In genomic region chr9:119403236-119403641, GRCm38 (mm10) we compare ENCODE assay signal across 9 mouse cellular contexts. TPM values are rescaled to one million over a fixed set of nuclear protein-coding genes. Genes with fewer than 3 reads are reported as not detected.
DNase-seq lines count a peak whose midpoint lies in the region; ATAC-seq and TF ChIP-seq lines count a peak whose summit lies in the region.
"Had no signal": no experiment of that assay in that cellular context is flagged by ENCODE, and none has a peak within 500 bp of the region (broad histone marks: within the 10 kb centered on the region; RNA-seq: fewer than 3 reads in every experiment).

No protein-coding gene starts in this region.

- H3K4me3 ChIP-seq in heart, embryonic 14.5 days (ENCODE audit: control insufficient read depth in 1 of 2, insufficient read depth in 1 of 2, low read depth in 1 of 2, low read length in 2 of 2): peak overlapping the region; percentile 79 to 87
- H3K4me3 ChIP-seq in lung, postnatal 0 days (ENCODE audit: low read depth, low read length): peak overlapping the region; percentile 98

- ATAC-seq in heart, embryonic 14.5 days (ENCODE audit: insufficient number of reproducible peaks, insufficient read depth, low FRiP score, low read depth): no peak
- ATAC-seq in lung, postnatal 0 days: no peak
- no peak for ATAC-seq in erythroid progenitor cell, adult 5-6 weeks (replicated peaks; ENCODE audit: low FRiP score, poor library complexity, severe bottlenecking)

- no peaks in the 10 kb centered on the region for H3K27me3 ChIP-seq in heart, embryonic 14.5 days (ENCODE audit: control insufficient read depth, insufficient read depth, low read length)
- H3K27me3 ChIP-seq in lung, postnatal 0 days (replicated peaks; ENCODE audit: insufficient read depth, low read length): no peaks in the 10 kb centered on the region

- no peak for TF ChIP-seq EP300 in lung, postnatal 0 days (IDR thresholded peaks at IDR 0.05)

- peak; percentile 1; the same call in 1 of the 2 replicates for TF ChIP-seq CTCF in lung, postnatal 0 days (IDR thresholded peaks at IDR 0.05)

- H3K4me2 ChIP-seq in heart, embryonic 14.5 days (ENCODE audit: low read length): peak overlapping the region; percentile 99
- peak overlapping the region; percentile 98 for H3K4me2 ChIP-seq in lung, postnatal 0 days (replicated peaks; ENCODE audit: low read depth, low read length)

- DNase-seq in 416B (ENCODE audit: low read depth) (peak; percentile 39), NIH3T3 (ENCODE audit: low read depth) (peak; percentile 10)
- peak; percentile 81 for DNase-seq in embryo, embryonic 9.5 days (ENCODE audit: extremely low spot score)
- DNase-seq in layer of hippocampus, adult 18-20 months (ENCODE audit: low spot score in 2 of 2): peak; percentile 36 to 39
- peak; percentile 43 for DNase-seq in lung, postnatal 0 days (ENCODE audit: low spot score)
- peak; percentile 19 to 40 for DNase-seq in right cerebral cortex, adult 2 months (ENCODE audit: low spot score in 2 of 2)

- no peaks in the 10 kb centered on the region for H3K36me3 ChIP-seq in heart, embryonic 14.5 days (ENCODE audit: control insufficient read depth, insufficient read depth, low read length)
- H3K36me3 ChIP-seq in lung, postnatal 0 days (ENCODE audit: insufficient read depth, low read length): no peaks in the 10 kb centered on the region

- H3K27ac ChIP-seq in heart, embryonic 14.5 days (replicated peaks in 1 of 2; ENCODE audit: control insufficient read depth in 1 of 2, insufficient read depth in 1 of 2, low read depth in 2 of 2, low read length in 2 of 2): peak overlapping the region in 1 of 2 experiments; percentile 98; a peak in 1 of 4 replicates
- peak overlapping the region; percentile 99; the same call in 1 of the 2 replicates for H3K27ac ChIP-seq in lung, postnatal 0 days (ENCODE audit: low read length)

- peaks cover 8 to 22% of the 10 kb centered on the region in 2 experiments for H3K4me1 ChIP-seq in heart, embryonic 14.5 days (ENCODE audit: control insufficient read depth in 2 of 2, insufficient read depth in 2 of 2, low read length in 2 of 2)
- peaks cover 8% of the 10 kb centered on the region; the same call in 1 of the 2 replicates for H3K4me1 ChIP-seq in lung, postnatal 0 days (ENCODE audit: insufficient read depth, low read depth, low read length)

- no peaks in the 10 kb centered on the region for H3K9me3 ChIP-seq in heart, embryonic 14.5 days (ENCODE audit: control insufficient read depth, low read length)
- H3K9me3 ChIP-seq in lung, postnatal 0 days (ENCODE audit: low read length): no peaks in the 10 kb centered on the region

- under 1% methylated on average over 26 of the region's 26 CpGs for WGBS in heart, embryonic 14.5 days
- WGBS in lung, postnatal 0 days: 1% methylated on average over 26 of the region's 26 CpGs

- peak overlapping the region; percentile 97 for H3K9ac ChIP-seq in heart, embryonic 14.5 days (ENCODE audit: low read length)
- H3K9ac ChIP-seq in lung, postnatal 0 days (replicated peaks; ENCODE audit: low read depth): peak overlapping the region; percentile 96

RNA-seq across cellular contexts. Expression of gene Acvr2b, which starts 1.3 kb away (rescaled TPM):
- polyA plus RNA-seq in heart, embryonic 14.5 days (2014; fragmentation: Nextera tagmentation; extraction: Ambion mirVana): 18.5 and 21.6 TPM in 2 replicates
- total RNA-seq in layer of hippocampus, adult 18-20 months (2021): 10 to 100 TPM; 11.3 to 13.5 TPM
- polyA plus RNA-seq in lung, postnatal 0 days (2015; fragmentation: Nextera tagmentation; extraction: Ambion mirVana): 15.6 TPM in 2 replicates
- total RNA-seq in erythroid progenitor cell, adult 5-6 weeks (2015; ENCODE audit: low replicate concordance): not detected in 2 replicates
- total RNA-seq in erythroid progenitor cell, adult 5-6 weeks (2017; ENCODE audit: low replicate concordance): 0.26 TPM in 1 of 2 replicates, not detected in the other
- total RNA-seq: neutrophil, adult 5-6 weeks had no signal

RNA-seq across cellular contexts. Expression of gene Slc22a14, which starts 37.9 kb away (rescaled TPM):
- not detected in 2 replicates for polyA plus RNA-seq in heart, embryonic 14.5 days (2014; fragmentation: Nextera tagmentation; extraction: Ambion mirVana)
- not detected for total RNA-seq in layer of hippocampus, adult 18-20 months (2021)
- polyA plus RNA-seq in lung, postnatal 0 days (2015; fragmentation: Nextera tagmentation; extraction: Ambion mirVana): 0.17 TPM in 1 of 2 replicates, not detected in the other
- total RNA-seq in erythroid progenitor cell, adult 5-6 weeks (2015; ENCODE audit: low replicate concordance): not detected in 2 replicates
- not detected in 2 replicates for total RNA-seq in erythroid progenitor cell, adult 5-6 weeks (2017; ENCODE audit: low replicate concordance)
- total RNA-seq: neutrophil, adult 5-6 weeks had no signal

RNA-seq across cellular contexts. Expression of gene Exog, which starts 41.5 kb away (rescaled TPM):
- polyA plus RNA-seq in heart, embryonic 14.5 days (2014; fragmentation: Nextera tagmentation; extraction: Ambion mirVana): 9.5 and 9.7 TPM in 2 replicates
- 10 to 100 TPM; 20.2 to 21.4 TPM for total RNA-seq in layer of hippocampus, adult 18-20 months (2021)
- polyA plus RNA-seq in lung, postnatal 0 days (2015; fragmentation: Nextera tagmentation; extraction: Ambion mirVana): 6.9 and 7.4 TPM in 2 replicates
- 1.7 and 5.8 TPM in 2 replicates for total RNA-seq in erythroid progenitor cell, adult 5-6 weeks (2015; ENCODE audit: low replicate concordance)
- 3.1 and 4.5 TPM in 2 replicates for total RNA-seq in erythroid progenitor cell, adult 5-6 weeks (2017; ENCODE audit: low replicate concordance)

RNA-seq across cellular contexts. Expression of gene Xylb, which starts 46.1 kb away (rescaled TPM):
- 1.2 and 2.0 TPM in 2 replicates for polyA plus RNA-seq in heart, embryonic 14.5 days (2014; fragmentation: Nextera tagmentation; extraction: Ambion mirVana)
- total RNA-seq in layer of hippocampus, adult 18-20 months (2021): 1 to 10 TPM; 4.8 to 5.9 TPM
- 2.0 and 2.2 TPM in 2 replicates for polyA plus RNA-seq in lung, postnatal 0 days (2015; fragmentation: Nextera tagmentation; extraction: Ambion mirVana)
- not detected in 2 replicates for total RNA-seq in erythroid progenitor cell, adult 5-6 weeks (2015; ENCODE audit: low replicate concordance)
- not detected in 2 replicates for total RNA-seq in erythroid progenitor cell, adult 5-6 weeks (2017; ENCODE audit: low replicate concordance)

Comparison
In these comparisons a context has a peak if more than half of its experiments do, and no peak if none do; other contexts are left out.
1. DNase-seq: peak in every context shown above with its lines; median percentile 81 in embryo, embryonic 9.5 days; 43 in lung, postnatal 0 days; 39 in 416B; 38 in layer of hippocampus, adult 18-20 months; 30 in right cerebral cortex, adult 2 months; 10 in NIH3T3.
2. RNA of gene Acvr2b, which starts 1.3 kb away (total RNA-seq): 11.3 to 13.5 TPM in layer of hippocampus, adult 18-20 months; 0.26 TPM in erythroid progenitor cell, adult 5-6 weeks; every median in the first group is over 4 times any median in the second.